11 mouse cellular contexts compared by ENCODE assay signal in genomic region chr10:108541555-108541954, GRCm38 (mm10).
"Had no signal": no experiment of that assay in that cellular context is flagged by ENCODE, and none has a peak within 500 bp of the region (broad histone marks: within the 10 kb centered on the region; RNA-seq: fewer than 3 reads in every experiment).

No protein-coding gene starts in this region.

- H3K4me3 ChIP-seq: limb, embryonic 12.5 days; liver, embryonic 15.5 days; lung, embryonic 15.5 days; neural tube, embryonic 12.5 days had no signal

- H3K27me3 ChIP-seq: limb, embryonic 12.5 days; liver, embryonic 15.5 days; lung, embryonic 15.5 days; neural tube, embryonic 12.5 days had no signal

- H3K27ac ChIP-seq: limb, embryonic 12.5 days; liver, embryonic 15.5 days; lung, embryonic 15.5 days; macrophage; neural tube, embryonic 12.5 days had no signal

- H3K4me2 ChIP-seq: limb, embryonic 12.5 days; liver, embryonic 15.5 days; lung, embryonic 15.5 days; neural tube, embryonic 12.5 days had no signal

- DNase-seq: kidney, adult 18-20 months; kidney, postnatal 10 days; kidney, postnatal 4 days; midbrain, embryonic 14.5 days; thymus, adult 18-20 months; thymus, postnatal 14 days had no signal

- H3K36me3 ChIP-seq: limb, embryonic 12.5 days; liver, embryonic 15.5 days; lung, embryonic 15.5 days; neural tube, embryonic 12.5 days had no signal

- H3K9ac ChIP-seq: limb, embryonic 12.5 days; liver, embryonic 15.5 days; lung, embryonic 15.5 days; neural tube, embryonic 12.5 days had no signal

- H3K9me3 ChIP-seq: limb, embryonic 12.5 days; liver, embryonic 15.5 days; lung, embryonic 15.5 days; neural tube, embryonic 12.5 days had no signal

- H3K4me1 ChIP-seq: limb, embryonic 12.5 days; liver, embryonic 15.5 days; lung, embryonic 15.5 days; neural tube, embryonic 12.5 days had no signal
